Mouse (Mus musculus) liver, embryonic 14.5 days (tissue): Measurements from ENCODE around the gene Sec63.

ENCODE experiments used
- CTCF ChIP-seq: IDR thresholded peaks from 2 replicates; pipeline ENCODE4 v1.5.1; 2016; ENCODE audit warnings: antibody characterized with exemption, low read depth, control low read depth
- EP300 ChIP-seq: IDR thresholded peaks from 2 replicates; pipeline ENCODE4 v1.6.1; 2016; ENCODE audit warnings: antibody characterized with exemption, low read depth

- TF ChIP-seq CTCF (peak; percentile 34), EP300 (no peak)
Measured at GRCm38 (mm10) chr10:42832677-42833076, 71.4 kb downstream of the Sec63 start.
